Mouse (Mus musculus): ENCODE measurements around the gene Tmem59. TPM values are rescaled to one million over a fixed set of nuclear protein-coding genes. Genes with fewer than 3 reads are reported as not detected.
A peak's percentile ranks its signal among the peaks of the same experiment; 100 is the strongest.

Gene Tmem59
- polyA plus RNA-seq, 1 experiment from 2014 or later: 390 TPM

GRCm38 (mm10) chr4:107143511-107143910 lies 34.7 kb upstream of the Tmem59 start:
- H3K4me1 ChIP-seq (replicated peaks; ENCODE audit: control insufficient read depth, insufficient read depth, low read length): peaks cover 9% of the 10 kb centered on the region
- H3K9ac ChIP-seq (ENCODE audit: low read depth, low read length): no peak overlapping the region
- no peak for DNase-seq (ENCODE audit: low spot score)
- no peak overlapping the region for H3K4me2 ChIP-seq (replicated peaks; ENCODE audit: low read depth, low read length)
- no peak overlapping the region for H3K4me3 ChIP-seq (ENCODE audit: low read depth, low read length)
- H3K9me3 ChIP-seq (ENCODE audit: control insufficient read depth, low read length): no peaks in the 10 kb centered on the region
- H3K27ac ChIP-seq (ENCODE audit: low read depth, low read length): no peak overlapping the region
- ATAC-seq (ENCODE audit: low FRiP score): no peak
- WGBS: 91% methylated on average over 8 of the region's 8 CpGs
- H3K27me3 ChIP-seq (ENCODE audit: control insufficient read depth, insufficient read depth, low read length): no peaks in the 10 kb centered on the region
- H3K36me3 ChIP-seq (ENCODE audit: control insufficient read depth, insufficient read depth, low read length): no peaks in the 10 kb centered on the region

GRCm38 (mm10) chr4:107150991-107151390 lies 27.2 kb upstream of the Tmem59 start:
- no peak overlapping the region for H3K9ac ChIP-seq (ENCODE audit: low read depth, low read length)
- WGBS: 89% methylated on average over 6 of the region's 6 CpGs
- H3K27me3 ChIP-seq (ENCODE audit: control insufficient read depth, insufficient read depth, low read length): no peaks in the 10 kb centered on the region

GRCm38 (mm10) chr4:107152571-107152970 lies 25.6 kb upstream of the Tmem59 start:
- no peaks in the 10 kb centered on the region for H3K9me3 ChIP-seq (ENCODE audit: control insufficient read depth, low read length)
- H3K4me2 ChIP-seq (replicated peaks; ENCODE audit: low read depth, low read length): no peak overlapping the region
- DNase-seq (ENCODE audit: low spot score): no peak
- no peaks in the 10 kb centered on the region for H3K4me1 ChIP-seq (replicated peaks; ENCODE audit: control insufficient read depth, insufficient read depth, low read length)
- H3K36me3 ChIP-seq (ENCODE audit: control insufficient read depth, insufficient read depth, low read length): no peaks in the 10 kb centered on the region
- 86% methylated on average over 8 of the region's 8 CpGs for WGBS
- H3K27ac ChIP-seq (ENCODE audit: low read depth, low read length): no peak overlapping the region
- H3K9ac ChIP-seq (ENCODE audit: low read depth, low read length): no peak overlapping the region
- H3K4me3 ChIP-seq (ENCODE audit: low read depth, low read length): no peak overlapping the region
- H3K27me3 ChIP-seq (ENCODE audit: control insufficient read depth, insufficient read depth, low read length): no peaks in the 10 kb centered on the region
- ATAC-seq (ENCODE audit: low FRiP score): no peak

More at GRCm38 (mm10) chr4:107150991-107151390, 27.2 kb upstream of the Tmem59 start:
- no peak for ATAC-seq (ENCODE audit: low FRiP score)
- no peak overlapping the region for H3K27ac ChIP-seq (ENCODE audit: low read depth, low read length)
- DNase-seq (ENCODE audit: low spot score): no peak
- no peak overlapping the region for H3K4me2 ChIP-seq (replicated peaks; ENCODE audit: low read depth, low read length)
- no peaks in the 10 kb centered on the region for H3K9me3 ChIP-seq (ENCODE audit: control insufficient read depth, low read length)
- no peak overlapping the region for H3K4me3 ChIP-seq (ENCODE audit: low read depth, low read length)
- no peaks in the 10 kb centered on the region for H3K36me3 ChIP-seq (ENCODE audit: control insufficient read depth, insufficient read depth, low read length)
- no peaks in the 10 kb centered on the region for H3K4me1 ChIP-seq (replicated peaks; ENCODE audit: control insufficient read depth, insufficient read depth, low read length)

GRCm38 (mm10) chr4:107156983-107157401 lies 21.2 kb upstream of the Tmem59 start:
- no peaks in the 10 kb centered on the region for H3K27me3 ChIP-seq (ENCODE audit: control insufficient read depth, insufficient read depth, low read length)
- H3K4me2 ChIP-seq (replicated peaks; ENCODE audit: low read depth, low read length): no peak overlapping the region
- H3K36me3 ChIP-seq (ENCODE audit: control insufficient read depth, insufficient read depth, low read length): no peaks in the 10 kb centered on the region
- H3K27ac ChIP-seq (ENCODE audit: low read depth, low read length): no peak overlapping the region
- no peak overlapping the region for H3K9ac ChIP-seq (ENCODE audit: low read depth, low read length)
- no peaks in the 10 kb centered on the region for H3K9me3 ChIP-seq (ENCODE audit: control insufficient read depth, low read length)
- H3K4me1 ChIP-seq (replicated peaks; ENCODE audit: control insufficient read depth, insufficient read depth, low read length): no peaks in the 10 kb centered on the region
- WGBS: 78% methylated on average over 4 of the region's 4 CpGs
- DNase-seq (ENCODE audit: low spot score) (no peak), ATAC-seq (ENCODE audit: low FRiP score) (no peak)
- H3K4me3 ChIP-seq (ENCODE audit: low read depth, low read length): no peak overlapping the region

GRCm38 (mm10) chr4:107159166-107159773 lies 18.9 kb upstream of the Tmem59 start:
- Histone ChIP-seq H3K27ac (ENCODE audit: low read depth, low read length) (no peak overlapping the region), H3K4me2 (replicated peaks; ENCODE audit: low read depth, low read length) (no peak overlapping the region), H3K4me3 (ENCODE audit: low read depth, low read length) (no peak overlapping the region), H3K9me3 (ENCODE audit: control insufficient read depth, low read length) (no peaks in the 10 kb centered on the region), H3K27me3 (ENCODE audit: control insufficient read depth, insufficient read depth, low read length) (no peaks in the 10 kb centered on the region), H3K9ac (ENCODE audit: low read depth, low read length) (no peak overlapping the region), H3K4me1 (replicated peaks; ENCODE audit: control insufficient read depth, insufficient read depth, low read length) (0 out of 2 replicates have a peak, but pooled peaks cover 1% of the 10 kb centered on the region), H3K36me3 (ENCODE audit: control insufficient read depth, insufficient read depth, low read length) (no peaks in the 10 kb centered on the region)
- no peak for DNase-seq (ENCODE audit: low spot score)
- ATAC-seq (ENCODE audit: low FRiP score): no peak
- 93% methylated on average over 11 of the region's 11 CpGs for WGBS

- 88% methylated on average over 8 of the region's 8 CpGs for WGBS
- Histone ChIP-seq H3K4me1 (replicated peaks; ENCODE audit: control insufficient read depth, insufficient read depth, low read length) (0 out of 2 replicates have a peak, but pooled peaks cover 2% of the 10 kb centered on the region), H3K9me3 (ENCODE audit: control insufficient read depth, low read length) (no peaks in the 10 kb centered on the region), H3K27me3 (ENCODE audit: control insufficient read depth, insufficient read depth, low read length) (no peaks in the 10 kb centered on the region), H3K27ac (ENCODE audit: low read depth, low read length) (no peak overlapping the region), H3K36me3 (ENCODE audit: control insufficient read depth, insufficient read depth, low read length) (no peaks in the 10 kb centered on the region), H3K4me2 (replicated peaks; ENCODE audit: low read depth, low read length) (no peak overlapping the region), H3K9ac (ENCODE audit: low read depth, low read length) (no peak overlapping the region), H3K4me3 (ENCODE audit: low read depth, low read length) (no peak overlapping the region)
- ATAC-seq (ENCODE audit: low FRiP score) (no peak), DNase-seq (ENCODE audit: low spot score) (no peak)
These were observed 18.0 kb upstream of the Tmem59 start for GRCm38 (mm10) chr4:107160181-107160580.

GRCm38 (mm10) chr4:107163341-107163740 lies 14.9 kb upstream of the Tmem59 start:
- Histone ChIP-seq H3K9me3 (ENCODE audit: control insufficient read depth, low read length) (no peaks in the 10 kb centered on the region), H3K27ac (ENCODE audit: low read depth, low read length) (no peak overlapping the region), H3K27me3 (ENCODE audit: control insufficient read depth, insufficient read depth, low read length) (no peaks in the 10 kb centered on the region), H3K36me3 (ENCODE audit: control insufficient read depth, insufficient read depth, low read length) (no peaks in the 10 kb centered on the region), H3K4me2 (replicated peaks; ENCODE audit: low read depth, low read length) (no peak overlapping the region), H3K4me1 (replicated peaks; ENCODE audit: control insufficient read depth, insufficient read depth, low read length) (0 out of 2 replicates have a peak, but pooled peaks cover 2% of the 10 kb centered on the region), H3K9ac (ENCODE audit: low read depth, low read length) (no peak overlapping the region), H3K4me3 (ENCODE audit: low read depth, low read length) (no peak overlapping the region)
- 90% methylated on average over 10 of the region's 10 CpGs for WGBS
- ATAC-seq (ENCODE audit: low FRiP score): no peak
- no peak for DNase-seq (ENCODE audit: low spot score)

GRCm38 (mm10) chr4:107163756-107164587 lies 14.2 kb upstream of the Tmem59 start:
- WGBS: 50% methylated on average over 9 of the region's 9 CpGs
- Histone ChIP-seq H3K4me2 (replicated peaks; ENCODE audit: low read depth, low read length) (no peak overlapping the region), H3K4me1 (replicated peaks; ENCODE audit: control insufficient read depth, insufficient read depth, low read length) (0 out of 2 replicates have a peak, but pooled peaks cover 2% of the 10 kb centered on the region), H3K9me3 (ENCODE audit: control insufficient read depth, low read length) (no peaks in the 10 kb centered on the region), H3K4me3 (ENCODE audit: low read depth, low read length) (no peak overlapping the region), H3K36me3 (ENCODE audit: control insufficient read depth, insufficient read depth, low read length) (peaks cover 2% of the 10 kb centered on the region; the same call in 1 of the 2 replicates), H3K9ac (ENCODE audit: low read depth, low read length) (no peak overlapping the region), H3K27ac (ENCODE audit: low read depth, low read length) (no peak overlapping the region), H3K27me3 (ENCODE audit: control insufficient read depth, insufficient read depth, low read length) (no peaks in the 10 kb centered on the region)
- peak; percentile 83 for ATAC-seq (ENCODE audit: low FRiP score)
- peak; percentile 80 for DNase-seq (ENCODE audit: low spot score)

Data from hindbrain, embryonic 11.5 days (tissue).